Mouse (Mus musculus): Measurements from ENCODE around the gene Prps1. TPM values are rescaled to one million over a fixed set of nuclear protein-coding genes. Genes with fewer than 3 reads are reported as not detected.
"Not testable (repeated sequence)": the region's sequence is repeated elsewhere in the genome, so short reads cannot be mapped to it uniquely, and the experiment has no call there.

The Prps1 gene
- polyA plus RNA-seq, 1 experiment, result not detected

DNA sequence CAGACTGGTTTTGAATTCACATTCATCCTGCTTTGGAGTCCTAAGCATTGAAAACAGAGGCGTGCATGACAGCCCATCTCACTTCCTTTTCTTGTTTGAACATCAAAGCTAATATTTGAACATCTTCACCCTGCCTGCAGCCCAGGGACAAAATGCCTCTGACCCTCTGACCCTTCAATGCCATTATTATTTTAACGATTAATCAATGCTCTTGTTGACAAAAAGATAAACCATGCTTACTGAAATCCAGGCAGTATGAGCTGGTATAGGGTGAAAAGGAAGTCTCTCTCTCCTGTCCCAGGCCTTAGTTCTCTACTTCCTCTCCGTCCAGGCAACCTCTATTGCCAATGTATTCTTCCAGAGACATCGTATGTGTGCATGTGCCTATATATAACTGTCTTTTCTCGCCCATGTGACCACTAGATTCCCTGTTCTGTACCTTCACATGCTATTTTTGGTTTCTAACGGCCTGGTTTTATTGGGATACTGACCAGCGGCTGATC, 37.2 kb downstream of the Prps1 start:
- TF ChIP-seq POLR2A (IDR thresholded peaks at IDR 0.05; ENCODE audit: insufficient read depth, low read depth, low read length) (no peak), CTCF (IDR thresholded peaks at IDR 0.05; ENCODE audit: insufficient read depth, low read depth, low read length) (no peak)
- no peak overlapping the region for H3K4me3 ChIP-seq (ENCODE audit: insufficient read depth, low read depth, low read length)
- 87% methylated on average over 7 of the region's 7 CpGs for WGBS

DNA sequence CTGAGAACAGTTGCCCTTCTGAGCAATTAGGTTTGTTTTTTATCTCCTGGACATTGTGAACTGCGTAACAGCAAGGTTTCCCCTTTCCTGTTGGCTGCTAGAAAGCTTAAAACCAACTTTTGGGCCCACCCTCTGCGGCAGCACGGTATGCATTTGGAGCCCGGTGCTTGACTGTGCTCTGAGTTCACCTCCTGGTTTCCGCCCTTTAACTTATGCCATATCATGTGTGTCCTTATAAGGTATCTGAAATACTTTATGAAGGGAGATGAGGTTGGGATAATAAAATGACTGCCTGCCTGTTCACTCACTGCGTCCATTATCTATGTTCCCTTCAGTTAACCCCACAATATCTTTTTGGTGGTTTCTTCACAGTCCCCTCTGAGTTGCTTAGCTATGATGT, 37.8 kb downstream of the Prps1 start:
- Histone ChIP-seq H3K4me1 (ENCODE audit: control insufficient read depth, insufficient read depth, low read length) (no peaks in the 10 kb centered on the region), H3K4me3 (ENCODE audit: insufficient read depth, low read depth, low read length) (no peak overlapping the region), H3K27ac (ENCODE audit: insufficient read depth, low read depth, low read length) (no peak overlapping the region)
- 94% methylated on average over 6 of the region's 6 CpGs for WGBS
- no peak for TF ChIP-seq POLR2A (IDR thresholded peaks at IDR 0.05; ENCODE audit: insufficient read depth, low read depth, low read length)
- TF ChIP-seq CTCF (IDR thresholded peaks at IDR 0.05; ENCODE audit: insufficient read depth, low read depth, low read length), result no peak

More for the DNA sequence above, 37.2 kb downstream of the Prps1 start:
- Histone ChIP-seq H3K4me1 (ENCODE audit: control insufficient read depth, insufficient read depth, low read length) (no peaks in the 10 kb centered on the region), H3K27ac (ENCODE audit: insufficient read depth, low read depth, low read length) (no peak overlapping the region)

DNA sequence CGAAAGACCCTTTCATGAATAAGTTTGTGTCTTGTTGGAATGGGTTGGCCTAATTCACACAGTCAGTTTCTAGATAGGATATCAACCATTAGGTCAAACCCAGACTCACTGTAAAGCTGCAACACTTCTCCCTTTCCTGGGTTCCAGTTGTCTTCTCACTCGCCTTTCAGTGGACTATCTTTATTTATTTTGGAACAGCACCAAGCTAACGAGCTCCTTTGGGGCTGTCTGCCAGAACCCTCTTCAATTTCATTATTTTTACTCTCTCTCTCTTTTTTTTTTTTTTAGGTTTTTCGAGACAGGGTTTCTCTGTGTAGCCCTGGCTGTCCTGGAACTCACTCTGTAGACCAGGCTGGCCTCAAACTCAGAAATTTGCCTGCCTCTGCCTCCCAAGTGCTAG, 42.0 kb downstream of the Prps1 start:
- H3K27ac ChIP-seq (ENCODE audit: insufficient read depth, low read depth, low read length); H3K4me3 ChIP-seq (ENCODE audit: insufficient read depth, low read depth, low read length); H3K4me1 ChIP-seq (ENCODE audit: control insufficient read depth, insufficient read depth, low read length): not testable (repeated sequence)
- WGBS, result 61% methylated on average over 4 of the region's 4 CpGs

DNA sequence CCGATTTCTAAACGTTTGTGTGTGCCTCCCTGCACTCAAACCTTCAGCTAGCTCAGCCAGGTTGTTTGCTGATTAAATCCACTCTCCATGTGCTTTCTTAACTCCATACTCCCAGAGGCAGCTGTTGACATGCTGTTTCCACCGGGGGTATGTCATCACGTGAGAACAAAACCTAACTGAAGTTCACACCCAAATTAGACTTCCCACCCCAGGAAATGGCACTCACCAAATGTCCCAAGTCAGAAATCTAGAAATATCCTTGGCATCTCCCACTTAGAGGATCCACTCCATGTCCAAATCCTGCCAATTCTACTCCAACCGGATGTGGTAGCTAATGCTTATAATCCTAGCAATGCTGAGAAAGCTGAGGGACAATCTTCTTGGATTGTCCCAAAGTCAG, 43.9 kb downstream of the Prps1 start:
- H3K4me1 ChIP-seq (ENCODE audit: control insufficient read depth, insufficient read depth, low read length), result no peaks in the 10 kb centered on the region
- TF ChIP-seq POLR2A (IDR thresholded peaks at IDR 0.05; ENCODE audit: insufficient read depth, low read depth, low read length) (no peak), CTCF (IDR thresholded peaks at IDR 0.05; ENCODE audit: insufficient read depth, low read depth, low read length) (no peak)
- WGBS, result 78% methylated on average over 5 of the region's 5 CpGs

DNA sequence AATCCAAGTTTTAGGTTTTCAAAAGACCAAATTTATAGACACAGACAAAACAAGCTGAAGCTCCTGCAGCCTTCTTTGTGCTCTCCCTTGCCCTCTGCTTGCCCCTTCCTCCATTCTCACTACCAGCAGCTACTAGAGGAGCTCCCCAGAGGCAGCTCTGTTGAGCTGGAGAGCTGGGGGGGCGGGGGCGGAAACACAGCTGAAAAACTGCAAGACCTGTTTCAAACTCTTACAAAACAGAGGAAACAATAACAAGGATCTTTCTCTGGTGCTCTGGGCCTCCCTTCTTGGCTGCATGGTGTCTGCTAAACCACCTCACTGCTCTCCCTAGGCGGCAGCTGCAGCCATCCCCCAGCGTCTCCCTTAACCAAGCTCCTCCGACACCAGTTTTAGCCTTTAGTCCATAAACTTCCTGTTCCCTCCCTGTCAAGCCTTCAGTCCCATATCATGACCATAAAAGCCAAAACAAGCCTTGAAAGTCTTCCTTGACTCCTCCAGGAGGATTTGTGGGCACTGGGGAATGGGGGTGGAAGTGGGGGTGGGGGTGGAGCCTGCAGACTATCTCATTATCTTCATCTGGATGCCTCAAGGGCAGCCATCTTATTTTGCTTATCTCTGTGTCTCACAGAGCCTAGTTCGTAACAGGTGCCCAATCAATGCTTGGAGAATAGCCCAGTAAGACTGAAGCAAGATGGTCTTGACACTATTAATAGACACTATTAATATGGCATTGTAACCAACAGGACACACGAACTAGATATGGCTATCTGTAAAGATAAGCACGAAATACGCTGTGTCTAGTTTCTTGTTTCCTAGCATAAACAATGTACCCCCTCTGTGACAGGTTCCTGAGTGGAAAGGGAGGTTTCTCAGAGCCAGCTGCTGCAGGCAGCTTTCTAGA, 45.2 kb downstream of the Prps1 start:
- TF ChIP-seq CTCF (IDR thresholded peaks at IDR 0.05; ENCODE audit: insufficient read depth, low read depth, low read length), result no peak
- no peak for TF ChIP-seq POLR2A (IDR thresholded peaks at IDR 0.05; ENCODE audit: insufficient read depth, low read depth, low read length)
- no peak overlapping the region for H3K4me3 ChIP-seq (ENCODE audit: insufficient read depth, low read depth, low read length)
- 71% methylated on average over 9 of the region's 9 CpGs for WGBS

More for the DNA sequence above, 43.9 kb downstream of the Prps1 start:
- H3K4me3 ChIP-seq (ENCODE audit: insufficient read depth, low read depth, low read length), result no peak overlapping the region
- H3K27ac ChIP-seq (ENCODE audit: insufficient read depth, low read depth, low read length), result no peak overlapping the region

GRCm38 (mm10) chrX:140503905-140504304, 47.5 kb downstream of the Prps1 start:
- TF ChIP-seq POLR2A (IDR thresholded peaks at IDR 0.05; ENCODE audit: insufficient read depth, low read depth, low read length) (no peak), CTCF (IDR thresholded peaks at IDR 0.05; ENCODE audit: insufficient read depth, low read depth, low read length) (no peak)
- WGBS, result 11% methylated on average over 7 of the region's 7 CpGs
- H3K27ac ChIP-seq (ENCODE audit: insufficient read depth, low read depth, low read length), result no peak overlapping the region

More for the DNA sequence above, 45.2 kb downstream of the Prps1 start:
- no peak overlapping the region for H3K27ac ChIP-seq (ENCODE audit: insufficient read depth, low read depth, low read length)
- no peaks in the 10 kb centered on the region for H3K4me1 ChIP-seq (ENCODE audit: control insufficient read depth, insufficient read depth, low read length)

DNA sequence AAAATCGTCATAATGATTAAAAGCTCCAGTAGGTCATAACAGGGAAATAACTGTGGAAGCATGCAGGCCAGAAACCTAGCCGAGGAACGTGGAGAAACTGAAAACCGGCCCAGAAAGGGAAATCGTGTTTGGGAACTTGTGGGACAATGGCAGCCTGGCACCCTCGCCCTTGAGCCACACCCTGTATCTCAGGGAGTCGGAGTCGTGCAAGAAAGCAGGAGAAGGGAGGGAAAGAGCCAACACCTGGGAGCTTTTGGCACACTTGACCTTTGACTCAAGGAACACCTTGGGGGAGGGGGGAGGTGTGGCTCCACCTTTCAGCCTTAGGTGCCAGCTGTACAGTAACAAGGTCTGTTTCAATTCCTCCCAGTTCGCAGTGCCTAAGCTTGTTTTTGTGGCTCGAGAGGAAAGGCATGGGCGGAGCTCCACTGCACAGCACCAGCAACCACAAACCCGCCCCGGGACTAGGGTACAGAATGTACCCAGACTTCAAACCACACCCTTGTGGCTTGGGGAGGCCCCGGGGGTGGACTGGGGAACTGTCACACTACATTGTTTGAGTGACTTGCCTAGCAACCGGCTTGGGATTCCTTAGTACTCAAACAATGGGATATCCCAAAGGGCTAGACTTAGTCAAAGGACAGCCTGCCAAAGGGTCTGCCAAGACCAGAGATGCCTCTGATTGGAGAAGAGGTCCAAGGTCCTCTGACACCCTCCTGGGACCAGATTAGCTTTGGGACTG, 49.3 kb downstream of the Prps1 start:
- Histone ChIP-seq H3K27ac (ENCODE audit: insufficient read depth, low read depth, low read length) (no peak overlapping the region), H3K4me3 (ENCODE audit: insufficient read depth, low read depth, low read length) (no peak overlapping the region), H3K4me1 (ENCODE audit: control insufficient read depth, insufficient read depth, low read length) (peaks cover 1% of the 10 kb centered on the region; the same call in 1 of the 2 replicates)
- no peak for TF ChIP-seq POLR2A (IDR thresholded peaks at IDR 0.05; ENCODE audit: insufficient read depth, low read depth, low read length)
- no peak for TF ChIP-seq CTCF (IDR thresholded peaks at IDR 0.05; ENCODE audit: insufficient read depth, low read depth, low read length)
- 62% methylated on average over 15 of the region's 15 CpGs for WGBS

More at GRCm38 (mm10) chrX:140503905-140504304, 47.5 kb downstream of the Prps1 start:
- Histone ChIP-seq H3K4me3 (ENCODE audit: insufficient read depth, low read depth, low read length) (no peak overlapping the region), H3K4me1 (ENCODE audit: control insufficient read depth, insufficient read depth, low read length) (no peaks in the 10 kb centered on the region)

DNA sequence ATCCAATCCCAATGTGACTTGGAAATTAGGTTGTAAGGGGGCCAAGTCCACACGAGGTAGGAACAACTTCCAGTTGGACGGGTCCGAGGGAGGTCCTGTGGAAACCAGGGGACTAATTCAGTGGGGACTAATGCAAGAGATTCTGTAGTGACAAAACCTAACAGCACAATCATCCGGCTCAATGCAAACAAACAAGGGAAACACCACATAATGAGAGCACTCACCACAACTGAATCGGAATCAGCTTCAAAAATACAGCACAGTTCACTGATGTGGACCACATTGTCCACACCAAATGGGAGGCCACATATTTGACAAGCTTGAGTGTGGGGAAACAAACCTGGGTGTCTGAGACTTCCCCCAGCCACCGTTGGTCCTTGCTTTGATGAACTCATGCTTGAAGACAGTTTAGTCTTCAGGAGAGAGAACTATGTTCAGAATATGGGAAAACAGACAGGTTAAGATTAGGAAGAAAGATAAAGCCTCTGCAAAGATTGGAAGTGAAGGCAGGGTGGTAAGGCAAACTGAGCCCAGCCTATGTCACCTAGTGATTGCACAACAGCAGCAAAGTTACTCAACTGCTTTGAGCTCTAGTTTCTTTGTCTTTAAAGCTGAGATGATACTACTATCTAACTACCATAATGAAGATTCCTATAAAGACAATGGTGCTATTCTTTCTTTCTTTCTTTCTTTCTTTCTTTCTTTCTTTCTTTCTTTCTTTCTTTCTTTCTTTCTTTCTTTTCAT, 50.2 kb downstream of the Prps1 start:
- peaks cover 6% of the 10 kb centered on the region; the same call in 1 of the 2 replicates for H3K4me1 ChIP-seq (ENCODE audit: control insufficient read depth, insufficient read depth, low read length)
- H3K4me3 ChIP-seq (ENCODE audit: insufficient read depth, low read depth, low read length), result no peak overlapping the region
- no peak for TF ChIP-seq CTCF (IDR thresholded peaks at IDR 0.05; ENCODE audit: insufficient read depth, low read depth, low read length)
- TF ChIP-seq POLR2A (IDR thresholded peaks at IDR 0.05; ENCODE audit: insufficient read depth, low read depth, low read length), result no peak
- H3K27ac ChIP-seq (ENCODE audit: insufficient read depth, low read depth, low read length), result no peak overlapping the region
- 55% methylated on average over 6 of the region's 6 CpGs for WGBS
